Mouse (Mus musculus): ENCODE results near the gene Sall1.

Sall1 gene

GRCm38 (mm10) chr8:89038920-89039319 is 5.0 kb downstream of the Sall1 start:
- no peak for DNase-seq (ENCODE audit: low read depth, low spot score)

GRCm38 (mm10) chr8:89037536-89038236 is 6.3 kb downstream of the Sall1 start:
- no peak for DNase-seq (ENCODE audit: low read depth, low spot score)

- DNase-seq (ENCODE audit: low read depth, low spot score), result no peak
These were observed 11.6 kb downstream of the Sall1 start for GRCm38 (mm10) chr8:89032412-89032811.

- DNase-seq (ENCODE audit: low read depth, low spot score), result no peak
These were observed 15.8 kb downstream of the Sall1 start for GRCm38 (mm10) chr8:89028156-89028555.

GRCm38 (mm10) chr8:89026139-89026520 is 17.8 kb downstream of the Sall1 start:
- DNase-seq (ENCODE audit: low read depth, low spot score), result no peak

- no peak for DNase-seq (ENCODE audit: low read depth, low spot score)
These were observed 18.5 kb downstream of the Sall1 start for GRCm38 (mm10) chr8:89025281-89026138.

- DNase-seq (ENCODE audit: low read depth, low spot score), result no peak
These were observed 19.2 kb downstream of the Sall1 start for GRCm38 (mm10) chr8:89024796-89025195.

GRCm38 (mm10) chr8:89021139-89021538 is 22.8 kb downstream of the Sall1 start:
- DNase-seq (ENCODE audit: low read depth, low spot score), result no peak

GRCm38 (mm10) chr8:89017891-89018290 is 26.1 kb downstream of the Sall1 start:
- DNase-seq (ENCODE audit: low read depth, low spot score), result no peak

GRCm38 (mm10) chr8:89016465-89017070 is 27.4 kb downstream of the Sall1 start:
- DNase-seq (ENCODE audit: low read depth, low spot score), result no peak

- no peak for DNase-seq (ENCODE audit: low read depth, low spot score)
These were observed 28.4 kb downstream of the Sall1 start for GRCm38 (mm10) chr8:89015539-89015938.

GRCm38 (mm10) chr8:89012853-89013534 is 31.0 kb downstream of the Sall1 start:
- DNase-seq (ENCODE audit: low read depth, low spot score), result no peak

GRCm38 (mm10) chr8:89012024-89012712 is 31.8 kb downstream of the Sall1 start:
- DNase-seq (ENCODE audit: low read depth, low spot score), result no peak

- DNase-seq (ENCODE audit: low read depth, low spot score), result no peak
These were observed 35.2 kb downstream of the Sall1 start for GRCm38 (mm10) chr8:89008784-89009183.

GRCm38 (mm10) chr8:89007114-89007513 is 36.8 kb downstream of the Sall1 start:
- DNase-seq (ENCODE audit: low read depth, low spot score), result no peak

- DNase-seq (ENCODE audit: low read depth, low spot score), result no peak
These were observed 37.5 kb downstream of the Sall1 start for GRCm38 (mm10) chr8:89006426-89006825.

- DNase-seq (ENCODE audit: low read depth, low spot score), result no peak
These were observed 38.2 kb downstream of the Sall1 start for GRCm38 (mm10) chr8:89005797-89006196.

- DNase-seq (ENCODE audit: low read depth, low spot score), result no peak
These were observed 39.9 kb downstream of the Sall1 start for GRCm38 (mm10) chr8:89004041-89004440.

GRCm38 (mm10) chr8:89003336-89003896 is 40.5 kb downstream of the Sall1 start:
- no peak for DNase-seq (ENCODE audit: low read depth, low spot score)

GRCm38 (mm10) chr8:89002128-89002527 is 41.8 kb downstream of the Sall1 start:
- DNase-seq (ENCODE audit: low read depth, low spot score), result no peak

GRCm38 (mm10) chr8:88997276-88997675 is 46.7 kb downstream of the Sall1 start:
- no peak for DNase-seq (ENCODE audit: low read depth, low spot score)

All from CD4-positive helper T cell, adult 2 months (primary cell).